Mouse (Mus musculus) thymus, adult 2 months (tissue): ENCODE measurements at regions not wholly inside any gene's neighbourhood (a gene's known extent, or its start where the extent isn't known, plus 50 kb on each side); places are given as distances from the start of the nearest gene placed in this dataset.

ENCODE experiments used
- CTCF ChIP-seq: fragments of 200-500 bp; IDR thresholded peaks from 2 replicates; pipeline ENCODE4 v1.5.1; 2012; ENCODE audit warnings: mild to moderate bottlenecking, control low read depth, low read length, moderate library complexity, borderline replicate concordance; ENCODE audit not compliant: control insufficient read depth, poor library complexity, insufficient read depth; ENCODE audit errors: extremely low read depth
- POLR2A ChIP-seq: fragments of 200-500 bp; IDR thresholded peaks from 2 replicates; pipeline ENCODE4 v1.6.1; 2012; ENCODE audit warnings: mild to moderate bottlenecking, low read length, control low read depth, moderate library complexity; ENCODE audit not compliant: control insufficient read depth, poor library complexity, insufficient read depth; ENCODE audit errors: extremely low read depth

GRCm38 (mm10) chr12:107285622-107286021 is 202.8 kb upstream of the 3110018I06Rik start:
- no peak for TF ChIP-seq CTCF
- no peak for TF ChIP-seq POLR2A
